Mouse (Mus musculus): ENCODE measurements around the gene Arhgap24. TPM values are rescaled to one million over a fixed set of nuclear protein-coding genes. Genes with fewer than 3 reads are reported as not detected.

Arhgap24 gene
- polyA plus RNA-seq, 1 experiment from 2014 or later: 14.8 TPM

DNA sequence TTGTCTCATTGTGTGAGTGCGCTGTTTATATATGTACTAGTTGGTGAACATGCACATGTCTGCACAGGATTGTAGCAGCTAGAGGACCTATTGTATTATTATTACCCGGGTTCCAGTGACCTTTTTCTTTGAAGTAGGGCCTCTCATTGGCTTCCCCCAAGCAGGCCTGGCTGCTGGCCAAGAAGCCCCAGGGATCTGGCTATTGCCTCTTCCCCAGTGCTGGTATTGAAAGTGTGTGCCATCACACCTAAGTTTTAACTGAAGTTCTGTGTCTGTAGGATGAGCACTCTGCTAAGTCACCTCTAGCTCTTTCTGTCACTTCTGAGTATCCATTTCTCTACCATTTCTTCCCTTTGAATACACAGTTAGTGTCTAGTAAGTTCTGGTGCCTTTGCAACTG, 28.2 kb downstream of the Arhgap24 start:
- H3K4me3 ChIP-seq (ENCODE audit: low read depth, low read length): no peak overlapping the region
- no peaks in the 10 kb centered on the region for H3K9me3 ChIP-seq (ENCODE audit: control insufficient read depth, low read length)
- no peaks in the 10 kb centered on the region for H3K36me3 ChIP-seq (ENCODE audit: control insufficient read depth, insufficient read depth, low read length)
- H3K4me2 ChIP-seq (ENCODE audit: low read length): no peak overlapping the region
- no peaks in the 10 kb centered on the region for H3K4me1 ChIP-seq (replicated peaks; ENCODE audit: control insufficient read depth, insufficient read depth, low read length)
- DNase-seq (ENCODE audit: low spot score) (no peak), ATAC-seq (replicated peaks; ENCODE audit: low FRiP score, low TSS enrichment, low read depth) (no peak)
- no peak overlapping the region for H3K9ac ChIP-seq (ENCODE audit: low read length)
- no peak overlapping the region for H3K27ac ChIP-seq (ENCODE audit: low read depth)
- H3K27me3 ChIP-seq (replicated peaks; ENCODE audit: control insufficient read depth, insufficient read depth, low read length): no peaks in the 10 kb centered on the region
- 68% methylated on average over 2 of the region's 2 CpGs for WGBS

DNA sequence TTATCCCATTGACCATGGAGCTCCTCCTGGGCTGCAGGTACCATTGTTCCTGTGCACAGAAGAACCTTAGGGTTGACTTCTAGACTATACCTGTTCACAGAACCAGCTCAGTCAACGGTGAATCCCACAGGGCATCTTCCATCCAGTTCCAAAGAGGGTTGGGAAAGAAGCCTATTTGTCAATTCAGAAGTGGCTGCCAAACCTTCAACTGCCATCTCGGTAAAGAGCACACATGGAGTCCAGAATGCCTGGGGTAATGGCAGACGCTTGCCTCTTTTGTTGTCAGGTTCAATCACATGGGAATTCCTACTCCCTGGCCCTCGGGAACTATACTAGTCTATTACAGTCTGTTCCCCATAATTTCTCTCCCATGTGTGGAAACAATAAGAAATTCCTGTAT, 30.5 kb downstream of the Arhgap24 start:
- Histone ChIP-seq H3K4me2 (ENCODE audit: low read length) (no peak overlapping the region), H3K9ac (ENCODE audit: low read length) (no peak overlapping the region), H3K4me1 (replicated peaks; ENCODE audit: control insufficient read depth, insufficient read depth, low read length) (no peaks in the 10 kb centered on the region), H3K27ac (ENCODE audit: low read depth) (no peak overlapping the region), H3K36me3 (ENCODE audit: control insufficient read depth, insufficient read depth, low read length) (no peaks in the 10 kb centered on the region), H3K4me3 (ENCODE audit: low read depth, low read length) (no peak overlapping the region), H3K27me3 (replicated peaks; ENCODE audit: control insufficient read depth, insufficient read depth, low read length) (no peaks in the 10 kb centered on the region), H3K9me3 (ENCODE audit: control insufficient read depth, low read length) (no peaks in the 10 kb centered on the region)
- ATAC-seq (replicated peaks; ENCODE audit: low FRiP score, low TSS enrichment, low read depth) (no peak), DNase-seq (ENCODE audit: low spot score) (no peak)
- 90% methylated on average over 4 of the region's 4 CpGs for WGBS

DNA sequence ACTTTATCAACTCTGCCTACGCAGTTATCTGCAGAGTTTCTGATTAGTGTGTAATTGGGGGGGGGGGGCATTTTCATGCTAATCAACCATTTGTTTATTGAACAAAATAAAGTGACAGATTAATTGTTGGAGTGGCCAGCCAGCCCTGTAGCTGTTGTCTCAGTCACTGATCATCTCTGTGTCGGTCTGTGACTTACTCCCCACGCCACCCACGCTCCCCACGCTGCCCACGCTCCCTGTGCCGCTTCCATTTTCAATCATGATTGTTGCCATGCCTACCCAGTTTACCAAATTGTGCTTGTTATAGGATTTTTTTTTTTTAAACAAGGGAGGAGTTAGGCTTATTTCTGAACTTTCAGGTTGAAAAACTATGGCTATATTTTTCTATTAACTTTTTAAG, 34.3 kb downstream of the Arhgap24 start:
- no peaks in the 10 kb centered on the region for H3K36me3 ChIP-seq (ENCODE audit: control insufficient read depth, insufficient read depth, low read length)
- H3K9ac ChIP-seq (ENCODE audit: low read length): no peak overlapping the region
- H3K27ac ChIP-seq (ENCODE audit: low read depth): no peak overlapping the region
- WGBS: 65% methylated on average over 7 of the region's 7 CpGs
- ATAC-seq (replicated peaks; ENCODE audit: low FRiP score, low TSS enrichment, low read depth): no peak
- H3K27me3 ChIP-seq (replicated peaks; ENCODE audit: control insufficient read depth, insufficient read depth, low read length): no peaks in the 10 kb centered on the region
- H3K9me3 ChIP-seq (ENCODE audit: control insufficient read depth, low read length): no peaks in the 10 kb centered on the region
- H3K4me2 ChIP-seq (ENCODE audit: low read length): no peak overlapping the region
- no peak overlapping the region for H3K4me3 ChIP-seq (ENCODE audit: low read depth, low read length)
- DNase-seq (ENCODE audit: low spot score): no peak
- H3K4me1 ChIP-seq (replicated peaks; ENCODE audit: control insufficient read depth, insufficient read depth, low read length): no peaks in the 10 kb centered on the region

DNA sequence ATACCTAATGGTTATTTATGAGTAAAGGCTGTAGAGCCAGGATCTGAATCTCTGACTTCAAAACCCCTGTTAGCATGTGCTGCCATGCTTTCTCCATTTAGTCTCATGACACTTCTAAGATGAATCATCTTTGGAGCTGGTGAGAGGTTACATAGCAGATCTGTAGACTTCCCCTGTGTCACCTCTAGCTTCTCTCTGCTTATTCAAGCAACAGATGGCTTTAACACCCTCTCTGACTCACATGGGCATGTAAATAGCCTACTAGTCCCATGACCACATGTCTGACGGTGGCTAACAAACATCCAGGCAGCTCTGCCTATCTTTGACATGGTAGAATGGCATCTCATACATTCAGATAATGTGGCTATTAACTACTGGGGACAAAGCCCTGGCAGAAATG, 39.3 kb downstream of the Arhgap24 start:
- Histone ChIP-seq H3K36me3 (ENCODE audit: control insufficient read depth, insufficient read depth, low read length) (no peaks in the 10 kb centered on the region), H3K27ac (ENCODE audit: low read depth) (no peak overlapping the region), H3K4me3 (ENCODE audit: low read depth, low read length) (no peak overlapping the region), H3K9ac (ENCODE audit: low read length) (no peak overlapping the region), H3K9me3 (ENCODE audit: control insufficient read depth, low read length) (no peaks in the 10 kb centered on the region), H3K4me1 (replicated peaks; ENCODE audit: control insufficient read depth, insufficient read depth, low read length) (no peaks in the 10 kb centered on the region), H3K4me2 (ENCODE audit: low read length) (no peak overlapping the region), H3K27me3 (replicated peaks; ENCODE audit: control insufficient read depth, insufficient read depth, low read length) (no peaks in the 10 kb centered on the region)
- DNase-seq (ENCODE audit: low spot score): no peak
- 71% methylated on average over 1 of the region's 1 CpGs for WGBS
- no peak for ATAC-seq (replicated peaks; ENCODE audit: low FRiP score, low TSS enrichment, low read depth)

DNA sequence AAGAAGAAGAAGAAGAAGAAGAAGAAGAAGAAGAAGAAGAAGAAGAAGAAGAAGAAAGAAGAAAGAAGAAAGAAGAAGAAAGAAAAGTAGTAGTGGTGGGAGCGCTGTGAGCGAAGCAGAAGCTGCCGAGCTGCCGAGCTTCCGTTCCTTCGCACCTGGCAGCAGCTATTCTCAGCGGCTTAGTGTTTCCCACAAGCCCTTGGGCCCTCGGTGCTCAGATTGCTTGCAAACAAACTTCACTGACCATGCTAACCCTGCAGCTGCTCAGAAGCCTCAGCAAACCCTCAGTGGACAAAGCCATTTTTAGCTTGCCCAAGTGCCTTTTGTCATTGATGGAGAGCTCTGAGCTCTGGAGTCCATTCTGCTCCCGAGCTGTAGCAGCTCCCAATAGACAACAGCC, 54.1 kb downstream of the Arhgap24 start:
- DNase-seq (ENCODE audit: low spot score) (no peak), ATAC-seq (replicated peaks; ENCODE audit: low FRiP score, low TSS enrichment, low read depth) (no peak)
- 84% methylated on average over 9 of the region's 9 CpGs for WGBS
- no peak overlapping the region for H3K9ac ChIP-seq (ENCODE audit: low read length)
- no peaks in the 10 kb centered on the region for H3K4me1 ChIP-seq (replicated peaks; ENCODE audit: control insufficient read depth, insufficient read depth, low read length)
- no peaks in the 10 kb centered on the region for H3K9me3 ChIP-seq (ENCODE audit: control insufficient read depth, low read length)
- no peaks in the 10 kb centered on the region for H3K36me3 ChIP-seq (ENCODE audit: control insufficient read depth, insufficient read depth, low read length)
- H3K27me3 ChIP-seq (replicated peaks; ENCODE audit: control insufficient read depth, insufficient read depth, low read length): no peaks in the 10 kb centered on the region
- no peak overlapping the region for H3K4me2 ChIP-seq (ENCODE audit: low read length)
- H3K4me3 ChIP-seq (ENCODE audit: low read depth, low read length): no peak overlapping the region
- no peak overlapping the region for H3K27ac ChIP-seq (ENCODE audit: low read depth)

DNA sequence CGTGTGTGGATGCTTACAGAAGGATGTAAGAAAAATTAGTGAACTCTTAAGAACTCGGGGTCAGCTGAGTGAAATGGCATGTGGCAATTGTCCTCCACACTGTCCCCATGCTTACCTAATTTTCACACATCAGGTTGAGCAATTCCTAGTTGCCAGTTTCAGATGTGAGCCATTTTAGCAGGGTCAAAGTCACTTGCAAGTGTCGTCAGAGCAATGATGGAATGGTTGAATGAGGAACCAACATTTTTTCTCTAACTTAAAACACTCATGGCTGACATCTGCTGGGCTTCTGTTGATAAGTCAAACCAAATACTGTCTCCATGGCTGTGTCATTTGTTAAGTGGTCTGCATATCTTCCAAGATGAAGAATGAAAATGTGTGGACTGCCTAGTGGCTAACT, 56.6 kb downstream of the Arhgap24 start:
- Histone ChIP-seq H3K4me1 (replicated peaks; ENCODE audit: control insufficient read depth, insufficient read depth, low read length) (no peaks in the 10 kb centered on the region), H3K27ac (ENCODE audit: low read depth) (no peak overlapping the region), H3K9me3 (ENCODE audit: control insufficient read depth, low read length) (no peaks in the 10 kb centered on the region), H3K4me2 (ENCODE audit: low read length) (no peak overlapping the region), H3K4me3 (ENCODE audit: low read depth, low read length) (no peak overlapping the region), H3K9ac (ENCODE audit: low read length) (no peak overlapping the region), H3K27me3 (replicated peaks; ENCODE audit: control insufficient read depth, insufficient read depth, low read length) (no peaks in the 10 kb centered on the region), H3K36me3 (ENCODE audit: control insufficient read depth, insufficient read depth, low read length) (no peaks in the 10 kb centered on the region)
- ATAC-seq (replicated peaks; ENCODE audit: low FRiP score, low TSS enrichment, low read depth) (no peak), DNase-seq (ENCODE audit: low spot score) (no peak)
- 85% methylated on average over 3 of the region's 3 CpGs for WGBS

DNA sequence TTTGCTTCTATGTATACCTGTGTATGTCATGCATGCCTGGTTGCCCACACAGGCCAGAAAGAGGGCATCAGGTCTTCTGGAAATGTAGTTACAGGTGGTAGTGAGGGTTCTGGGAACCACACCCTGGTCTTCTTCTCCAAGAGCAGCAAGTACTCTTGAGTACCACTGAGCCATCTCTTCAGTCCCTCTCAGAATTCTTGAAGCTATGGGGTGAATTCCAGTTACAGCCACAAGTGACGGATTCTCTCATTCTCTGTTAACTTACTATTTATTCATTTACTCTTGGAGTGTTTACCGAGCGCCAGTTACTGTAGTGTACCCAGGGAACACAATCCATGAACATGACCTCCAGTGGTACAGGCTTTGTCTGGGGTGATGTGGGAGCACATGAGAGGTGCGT, 65.1 kb downstream of the Arhgap24 start:
- no peak overlapping the region for H3K4me2 ChIP-seq (ENCODE audit: low read length)
- no peak for DNase-seq (ENCODE audit: low spot score)
- H3K27me3 ChIP-seq (replicated peaks; ENCODE audit: control insufficient read depth, insufficient read depth, low read length): no peaks in the 10 kb centered on the region
- H3K36me3 ChIP-seq (ENCODE audit: control insufficient read depth, insufficient read depth, low read length): no peaks in the 10 kb centered on the region
- H3K4me3 ChIP-seq (ENCODE audit: low read depth, low read length): no peak overlapping the region
- 93% methylated on average over 4 of the region's 4 CpGs for WGBS
- no peak overlapping the region for H3K27ac ChIP-seq (ENCODE audit: low read depth)
- no peaks in the 10 kb centered on the region for H3K9me3 ChIP-seq (ENCODE audit: control insufficient read depth, low read length)
- no peak for ATAC-seq (replicated peaks; ENCODE audit: low FRiP score, low TSS enrichment, low read depth)
- H3K9ac ChIP-seq (ENCODE audit: low read length): no peak overlapping the region
- H3K4me1 ChIP-seq (replicated peaks; ENCODE audit: control insufficient read depth, insufficient read depth, low read length): no peaks in the 10 kb centered on the region

DNA sequence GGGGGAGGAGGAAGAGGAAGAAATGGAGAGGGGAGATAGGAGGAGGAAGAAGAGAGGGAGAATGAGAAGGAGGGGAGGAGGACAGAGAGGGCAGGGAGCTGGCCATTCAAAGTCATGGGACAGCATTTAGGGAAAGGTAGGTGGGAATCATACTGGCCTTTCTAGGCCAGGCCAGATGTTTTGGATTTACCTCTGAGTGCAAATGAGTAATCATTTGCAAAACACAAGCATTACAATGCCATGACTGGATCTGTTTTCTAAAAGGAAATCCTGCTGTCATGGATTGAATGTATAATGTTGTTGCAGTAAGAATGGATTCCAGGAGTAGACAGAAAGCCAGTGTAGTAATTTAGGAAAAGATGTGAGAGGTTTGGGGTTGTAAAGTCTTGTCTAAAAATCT, 66.6 kb downstream of the Arhgap24 start:
- no peak overlapping the region for H3K4me3 ChIP-seq (ENCODE audit: low read depth, low read length)
- H3K27ac ChIP-seq (ENCODE audit: low read depth): no peak overlapping the region
- H3K4me1 ChIP-seq (replicated peaks; ENCODE audit: control insufficient read depth, insufficient read depth, low read length): no peaks in the 10 kb centered on the region
- DNase-seq (ENCODE audit: low spot score) (no peak), ATAC-seq (replicated peaks; ENCODE audit: low FRiP score, low TSS enrichment, low read depth) (no peak)
- H3K9ac ChIP-seq (ENCODE audit: low read length): no peak overlapping the region
- H3K9me3 ChIP-seq (ENCODE audit: control insufficient read depth, low read length): no peaks in the 10 kb centered on the region
- no peaks in the 10 kb centered on the region for H3K27me3 ChIP-seq (replicated peaks; ENCODE audit: control insufficient read depth, insufficient read depth, low read length)
- no peaks in the 10 kb centered on the region for H3K36me3 ChIP-seq (ENCODE audit: control insufficient read depth, insufficient read depth, low read length)
- H3K4me2 ChIP-seq (ENCODE audit: low read length): no peak overlapping the region

DNA sequence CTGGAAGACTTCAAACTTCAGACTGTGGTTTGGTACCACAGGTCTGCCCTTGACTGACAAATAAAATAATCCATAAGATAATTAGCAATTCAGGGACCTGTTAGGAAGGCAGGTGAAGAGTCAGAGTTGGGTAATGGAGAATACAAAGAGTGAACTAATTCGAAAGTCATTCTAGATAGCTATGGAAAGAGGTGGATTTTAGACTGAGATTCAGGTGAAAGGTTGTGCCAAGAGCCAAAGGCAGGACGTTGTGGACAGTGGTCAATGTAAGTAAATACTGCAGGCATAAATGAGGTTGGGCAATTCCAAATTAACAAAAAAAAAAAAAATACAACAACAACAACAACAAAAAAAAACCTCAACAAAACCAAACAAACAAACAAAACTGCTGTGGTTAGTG, 67.2 kb downstream of the Arhgap24 start:
- Histone ChIP-seq H3K4me1 (replicated peaks; ENCODE audit: control insufficient read depth, insufficient read depth, low read length) (no peaks in the 10 kb centered on the region), H3K4me2 (ENCODE audit: low read length) (no peak overlapping the region), H3K27me3 (replicated peaks; ENCODE audit: control insufficient read depth, insufficient read depth, low read length) (no peaks in the 10 kb centered on the region), H3K27ac (ENCODE audit: low read depth) (no peak overlapping the region), H3K9ac (ENCODE audit: low read length) (no peak overlapping the region), H3K9me3 (ENCODE audit: control insufficient read depth, low read length) (no peaks in the 10 kb centered on the region), H3K4me3 (ENCODE audit: low read depth, low read length) (no peak overlapping the region), H3K36me3 (ENCODE audit: control insufficient read depth, insufficient read depth, low read length) (no peaks in the 10 kb centered on the region)
- ATAC-seq (replicated peaks; ENCODE audit: low FRiP score, low TSS enrichment, low read depth) (no peak), DNase-seq (ENCODE audit: low spot score) (no peak)
- 87% methylated on average over 2 of the region's 2 CpGs for WGBS
